Mouse (Mus musculus) E14TG2a.4 (cell line): ENCODE results near the gene Eif6.

Source experiments
- H3K27me3 ChIP-seq: 2 replicates; pipeline ENCODE4 v1.6.1; 2014; ENCODE audit warnings: low read length, control low read depth; ENCODE audit not compliant: insufficient read depth
- H3K36me3 ChIP-seq: 2 replicates; pipeline ENCODE4 v1.6.1; 2014; ENCODE audit warnings: low read length, control low read depth; ENCODE audit not compliant: insufficient read depth
- H3K4me1 ChIP-seq: replicated peaks from 2 replicates; pipeline ENCODE4 v1.6.1; 2014; ENCODE audit warnings: low read depth, low read length, control low read depth
- H3K4me3 ChIP-seq: replicated peaks from 2 replicates; pipeline ENCODE4 v1.5.1; 2014; ENCODE audit warnings: mild to moderate bottlenecking, low read length
- H3K9me3 ChIP-seq: 2 replicates; pipeline ENCODE4 v1.6.1; 2014; ENCODE audit warnings: low read length, control low read depth
- CTCF ChIP-seq: conservative IDR thresholded peaks from 2 replicates; pipeline ENCODE4 v1.5.1; 2014; ENCODE audit warnings: low read length
- NANOG ChIP-seq: IDR thresholded peaks from 2 replicates; pipeline ENCODE4 v1.6.1; 2014; ENCODE audit warnings: borderline replicate concordance, low read length, mixed read lengths
- POU5F1 ChIP-seq: IDR thresholded peaks from 2 replicates; pipeline ENCODE4 v1.6.1; 2014; ENCODE audit warnings: low read length, borderline replicate concordance

The Eif6 gene

GRCm38 (mm10) chr2:155861581-155861980, 34.9 kb upstream of the Eif6 start:
- H3K4me3 ChIP-seq = no peak overlapping the region
- no peak for TF ChIP-seq CTCF
- no peak for TF ChIP-seq POU5F1
- TF ChIP-seq NANOG = no peak

GRCm38 (mm10) chr2:155860102-155860501, 33.4 kb upstream of the Eif6 start:
- no peak overlapping the region for H3K4me3 ChIP-seq
- peaks cover 53% of the 10 kb centered on the region for H3K9me3 ChIP-seq
- H3K4me1 ChIP-seq = no peaks in the 10 kb centered on the region; the same call in 1 of the 2 replicates
- no peaks in the 10 kb centered on the region for H3K27me3 ChIP-seq
- no peak for TF ChIP-seq NANOG
- no peak for TF ChIP-seq POU5F1
- no peak for TF ChIP-seq CTCF
- peaks cover 65% of the 10 kb centered on the region for H3K36me3 ChIP-seq

More at GRCm38 (mm10) chr2:155861581-155861980, 34.9 kb upstream of the Eif6 start:
- Histone ChIP-seq H3K36me3 (peaks cover 54% of the 10 kb centered on the region), H3K9me3 (peaks cover 47% of the 10 kb centered on the region), H3K27me3 (no peaks in the 10 kb centered on the region), H3K4me1 (no peaks in the 10 kb centered on the region; the same call in 1 of the 2 replicates)

GRCm38 (mm10) chr2:155852536-155852935, 25.8 kb upstream of the Eif6 start:
- TF ChIP-seq NANOG (no peak), POU5F1 (no peak), CTCF (no peak)
- no peak overlapping the region for H3K4me3 ChIP-seq
- H3K27me3 ChIP-seq = no peaks in the 10 kb centered on the region

GRCm38 (mm10) chr2:155850120-155850519, 23.4 kb upstream of the Eif6 start:
- peaks cover 27% of the 10 kb centered on the region for H3K4me1 ChIP-seq
- H3K36me3 ChIP-seq = peaks cover 82% of the 10 kb centered on the region
- H3K27me3 ChIP-seq = no peaks in the 10 kb centered on the region
- no peaks in the 10 kb centered on the region for H3K9me3 ChIP-seq
- no peak for TF ChIP-seq CTCF
- no peak for TF ChIP-seq POU5F1
- H3K4me3 ChIP-seq = no peak overlapping the region

More at GRCm38 (mm10) chr2:155852536-155852935, 25.8 kb upstream of the Eif6 start:
- Histone ChIP-seq H3K9me3 (peaks cover 15% of the 10 kb centered on the region), H3K4me1 (peaks cover 27% of the 10 kb centered on the region), H3K36me3 (peaks cover 80% of the 10 kb centered on the region)

GRCm38 (mm10) chr2:155849464-155849863, 22.7 kb upstream of the Eif6 start:
- Histone ChIP-seq H3K9me3 (no peaks in the 10 kb centered on the region), H3K4me1 (peaks cover 27% of the 10 kb centered on the region), H3K36me3 (peaks cover 88% of the 10 kb centered on the region), H3K27me3 (no peaks in the 10 kb centered on the region), H3K4me3 (no peak overlapping the region)
- TF ChIP-seq POU5F1 = no peak
- TF ChIP-seq NANOG = no peak
- TF ChIP-seq CTCF = no peak

GRCm38 (mm10) chr2:155848291-155848690, 21.6 kb upstream of the Eif6 start:
- no peaks in the 10 kb centered on the region for H3K9me3 ChIP-seq
- TF ChIP-seq POU5F1 (no peak), CTCF (peak; percentile 76)
- H3K27me3 ChIP-seq = no peaks in the 10 kb centered on the region
- H3K4me3 ChIP-seq = no peak overlapping the region
- H3K4me1 ChIP-seq = peaks cover 27% of the 10 kb centered on the region
- H3K36me3 ChIP-seq = peaks cover 79% of the 10 kb centered on the region

- Histone ChIP-seq H3K36me3 (peaks cover 66% of the 10 kb centered on the region), H3K4me3 (no peak overlapping the region), H3K9me3 (no peaks in the 10 kb centered on the region), H3K4me1 (peaks cover 17% of the 10 kb centered on the region), H3K27me3 (no peaks in the 10 kb centered on the region)
- TF ChIP-seq POU5F1 (no peak), CTCF (no peak), NANOG (no peak)
Measured at GRCm38 (mm10) chr2:155846930-155847329, 20.2 kb upstream of the Eif6 start.

GRCm38 (mm10) chr2:155838961-155839360, 12.2 kb upstream of the Eif6 start:
- Histone ChIP-seq H3K27me3 (peaks cover 19% of the 10 kb centered on the region), H3K4me3 (no peak overlapping the region), H3K36me3 (no peaks in the 10 kb centered on the region), H3K9me3 (no peaks in the 10 kb centered on the region), H3K4me1 (peaks cover 35% of the 10 kb centered on the region)
- no peak for TF ChIP-seq CTCF
- TF ChIP-seq NANOG = no peak
- no peak for TF ChIP-seq POU5F1

- TF ChIP-seq POU5F1 = no peak
- no peak for TF ChIP-seq CTCF
- no peak for TF ChIP-seq NANOG
- Histone ChIP-seq H3K4me3 (no peak overlapping the region), H3K9me3 (no peaks in the 10 kb centered on the region), H3K27me3 (peaks cover 20% of the 10 kb centered on the region), H3K36me3 (no peaks in the 10 kb centered on the region), H3K4me1 (peaks cover 40% of the 10 kb centered on the region)
Measured at GRCm38 (mm10) chr2:155837961-155838360, 11.2 kb upstream of the Eif6 start.
